Mouse (Mus musculus): ENCODE measurements at regions not wholly inside any gene's neighbourhood (a gene's known extent, or its start where the extent isn't known, plus 50 kb on each side); places are given as distances from the start of the nearest gene placed in this dataset. TPM values are rescaled to one million over a fixed set of nuclear protein-coding genes. Genes with fewer than 3 reads are reported as not detected.
A peak's percentile ranks its signal among the peaks of the same experiment; 100 is the strongest.

DNA sequence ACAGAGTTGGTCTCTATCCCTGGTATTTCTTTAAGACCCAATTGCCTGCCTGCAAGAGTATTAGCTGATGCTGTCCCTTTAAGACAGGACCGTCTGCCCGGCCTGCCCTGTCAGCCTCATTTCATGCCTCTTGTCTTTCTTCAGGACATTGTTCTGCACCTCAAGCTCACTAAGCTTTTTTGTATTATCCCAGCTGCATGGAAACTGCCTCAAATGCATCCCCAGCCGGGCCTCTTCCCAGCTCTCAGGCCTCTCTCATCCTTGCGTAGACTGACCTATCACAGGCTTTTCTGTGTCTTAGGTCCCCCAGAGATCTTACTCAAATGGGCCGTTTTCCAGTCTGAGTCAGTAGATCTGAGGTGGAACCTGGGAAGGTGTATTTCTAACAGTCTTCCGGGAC is 316.2 kb downstream of the Sox2 start:
- Histone ChIP-seq H3K9ac (replicated peaks; ENCODE audit: low read depth, low read length) (no peak overlapping the region), H3K4me2 (ENCODE audit: low read length) (no peak overlapping the region), H3K36me3 (ENCODE audit: control insufficient read depth, insufficient read depth) (no peaks in the 10 kb centered on the region), H3K4me1 (replicated peaks; ENCODE audit: control insufficient read depth, insufficient read depth, low read length) (peaks cover 3% of the 10 kb centered on the region; the same call in 1 of the 2 replicates), H3K9me3 (ENCODE audit: control insufficient read depth, low read length) (no peaks in the 10 kb centered on the region), H3K27me3 (replicated peaks; ENCODE audit: control insufficient read depth, insufficient read depth, low read length) (no peaks in the 10 kb centered on the region), H3K27ac (ENCODE audit: low read length) (no peak overlapping the region), H3K4me3 (replicated peaks; ENCODE audit: low read length) (no peak overlapping the region)
- no peak for ATAC-seq
- WGBS, result 12% methylated on average over 6 of the region's 6 CpGs

DNA sequence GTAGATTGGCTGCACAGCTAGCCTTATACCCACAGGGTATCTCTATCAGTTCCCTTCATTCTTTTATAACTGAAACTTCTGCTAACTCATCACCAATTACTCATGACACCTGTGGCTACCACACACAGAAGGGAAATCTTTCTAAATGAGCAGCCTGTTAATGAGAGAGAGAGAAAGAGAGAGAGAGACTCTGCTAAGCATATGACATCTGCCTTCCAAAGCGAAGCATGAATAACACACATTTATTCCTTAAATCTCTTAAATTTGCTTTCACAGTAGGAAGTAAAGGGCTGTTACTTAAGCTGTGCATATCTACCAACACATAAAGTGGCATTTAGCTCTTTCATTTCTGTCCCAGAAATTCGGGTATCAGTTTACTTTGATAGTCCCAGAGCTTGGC is 317.7 kb downstream of the Sox2 start:
- Histone ChIP-seq H3K4me3 (replicated peaks; ENCODE audit: low read length) (no peak overlapping the region), H3K27ac (ENCODE audit: low read length) (no peak overlapping the region), H3K4me2 (ENCODE audit: low read length) (no peak overlapping the region), H3K36me3 (ENCODE audit: control insufficient read depth, insufficient read depth) (no peaks in the 10 kb centered on the region), H3K9me3 (ENCODE audit: control insufficient read depth, low read length) (no peaks in the 10 kb centered on the region), H3K27me3 (replicated peaks; ENCODE audit: control insufficient read depth, insufficient read depth, low read length) (no peaks in the 10 kb centered on the region), H3K4me1 (replicated peaks; ENCODE audit: control insufficient read depth, insufficient read depth, low read length) (peaks cover 3% of the 10 kb centered on the region; the same call in 1 of the 2 replicates), H3K9ac (replicated peaks; ENCODE audit: low read depth, low read length) (no peak overlapping the region)
- 55% methylated on average over 2 of the region's 2 CpGs for WGBS
- ATAC-seq, result peak; percentile 65; the same call in 1 of the 2 replicates

DNA sequence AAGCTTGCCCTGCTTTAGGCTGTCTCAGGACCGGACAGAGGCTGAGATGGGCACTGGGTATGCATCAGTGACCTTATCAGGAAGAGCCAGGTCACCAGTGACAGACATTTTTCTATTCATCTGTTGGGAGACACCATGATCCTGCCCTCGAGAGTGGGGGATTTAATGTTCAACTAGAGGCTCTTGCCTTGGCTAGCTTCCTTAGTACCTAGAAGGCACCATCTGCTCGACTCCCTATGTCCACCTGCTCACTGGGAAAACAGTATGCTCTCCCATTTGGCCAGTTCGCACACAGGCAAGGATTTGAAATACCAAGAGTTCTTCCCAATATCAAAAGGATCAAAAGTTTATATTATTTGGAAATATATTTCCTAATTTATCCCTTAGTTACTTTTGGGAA is 321.3 kb downstream of the Sox2 start:
- no peaks in the 10 kb centered on the region for H3K36me3 ChIP-seq (ENCODE audit: control insufficient read depth, insufficient read depth)
- no peak overlapping the region for H3K9ac ChIP-seq (replicated peaks; ENCODE audit: low read depth, low read length)
- WGBS, result 74% methylated on average over 4 of the region's 4 CpGs
- no peaks in the 10 kb centered on the region for H3K27me3 ChIP-seq (replicated peaks; ENCODE audit: control insufficient read depth, insufficient read depth, low read length)
- H3K4me3 ChIP-seq (replicated peaks; ENCODE audit: low read length), result no peak overlapping the region
- no peak overlapping the region for H3K27ac ChIP-seq (ENCODE audit: low read length)
- H3K4me1 ChIP-seq (replicated peaks; ENCODE audit: control insufficient read depth, insufficient read depth, low read length), result peaks cover 4% of the 10 kb centered on the region
- no peaks in the 10 kb centered on the region for H3K9me3 ChIP-seq (ENCODE audit: control insufficient read depth, low read length)
- no peak for ATAC-seq
- H3K4me2 ChIP-seq (ENCODE audit: low read length), result no peak overlapping the region

DNA sequence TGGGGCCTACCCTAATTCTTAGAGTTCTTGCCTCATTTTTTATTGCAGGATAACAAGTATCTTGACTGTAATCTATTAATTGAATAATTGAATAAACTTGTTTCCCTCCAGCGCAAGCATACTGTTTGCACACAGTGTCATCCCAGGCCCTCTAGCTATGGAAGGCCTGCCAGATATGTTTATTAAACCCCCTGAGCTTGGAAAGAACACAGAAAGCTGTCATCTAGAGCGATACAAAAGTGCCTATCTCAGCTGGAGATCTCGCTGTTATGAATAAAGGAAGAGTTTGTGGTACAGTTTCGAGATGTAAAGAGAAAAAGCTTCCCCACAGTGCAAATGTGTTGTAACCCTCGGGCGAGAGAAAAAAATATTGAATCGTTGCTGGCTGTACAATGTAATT is 324.2 kb downstream of the Sox2 start:
- Histone ChIP-seq H3K36me3 (ENCODE audit: control insufficient read depth, insufficient read depth) (no peaks in the 10 kb centered on the region), H3K4me3 (replicated peaks; ENCODE audit: low read length) (no peak overlapping the region), H3K27me3 (replicated peaks; ENCODE audit: control insufficient read depth, insufficient read depth, low read length) (no peaks in the 10 kb centered on the region), H3K27ac (ENCODE audit: low read length) (no peak overlapping the region), H3K4me1 (replicated peaks; ENCODE audit: control insufficient read depth, insufficient read depth, low read length) (peaks cover 3% of the 10 kb centered on the region), H3K9me3 (ENCODE audit: control insufficient read depth, low read length) (no peaks in the 10 kb centered on the region), H3K9ac (replicated peaks; ENCODE audit: low read depth, low read length) (no peak overlapping the region), H3K4me2 (ENCODE audit: low read length) (no peak overlapping the region)
- WGBS, result 36% methylated on average over 7 of the region's 7 CpGs
- peak; percentile 82 for ATAC-seq

Small RNAs in the stretch of these regions (microRNA-seq; reads per million reads assigned to microRNA genes)
- gene Mir6378, result not detected
